Mouse (Mus musculus): ENCODE data around the gene 2900011O08Rik.

- TF ChIP-seq CTCF (IDR thresholded peaks at IDR 0.05; ENCODE audit: low read depth) (no peak), EP300 (IDR thresholded peaks at IDR 0.05; ENCODE audit: low read depth) (no peak)
These were observed 3.2 kb upstream of the 2900011O08Rik start for GRCm38 (mm10) chr16:13983161-13983560.
